Mouse (Mus musculus) frontal cortex, adult 2 months (tissue): ENCODE measurements around the gene Pfpl. TPM values are rescaled to one million over a fixed set of nuclear protein-coding genes. Genes with fewer than 3 reads are reported as not detected.

ENCODE experiments used
- DNase-seq, 2 experiments: peaks; one replicate each; pipeline ENCODE4 v3.0.0; 2022; ENCODE audit warnings: low spot score in 1 of 2; ENCODE audit errors: extremely low spot score in 1 of 2
- polyA plus RNA-seq: library from polyadenylated mRNA; depleted of rRNA; stranded (reverse); fragments of >200 nt; gene quantifications from 2 replicates; pipeline ENCODE4 v1.2.3, GENCODE M21; 2012; rRNA removed

Pfpl gene
- polyA plus RNA-seq, 1 experiment, result not detected

DNA sequence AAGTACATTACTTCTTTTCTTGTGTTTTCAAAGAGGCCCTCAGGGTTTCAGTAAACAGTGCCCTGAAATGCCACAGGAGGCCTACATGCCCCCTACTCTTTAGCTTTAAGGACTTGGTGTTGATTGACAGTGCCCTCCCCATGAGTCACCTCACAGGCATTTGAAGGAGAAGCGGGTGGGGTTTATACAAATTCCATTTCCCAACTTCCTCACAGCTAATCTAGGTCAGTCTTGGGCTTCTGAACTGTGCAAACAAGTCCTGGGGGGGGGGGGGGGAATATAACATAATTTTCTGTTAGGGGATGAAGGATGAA lies 36.0 kb downstream of the Pfpl start:
- DNase-seq, result no peak

DNA sequence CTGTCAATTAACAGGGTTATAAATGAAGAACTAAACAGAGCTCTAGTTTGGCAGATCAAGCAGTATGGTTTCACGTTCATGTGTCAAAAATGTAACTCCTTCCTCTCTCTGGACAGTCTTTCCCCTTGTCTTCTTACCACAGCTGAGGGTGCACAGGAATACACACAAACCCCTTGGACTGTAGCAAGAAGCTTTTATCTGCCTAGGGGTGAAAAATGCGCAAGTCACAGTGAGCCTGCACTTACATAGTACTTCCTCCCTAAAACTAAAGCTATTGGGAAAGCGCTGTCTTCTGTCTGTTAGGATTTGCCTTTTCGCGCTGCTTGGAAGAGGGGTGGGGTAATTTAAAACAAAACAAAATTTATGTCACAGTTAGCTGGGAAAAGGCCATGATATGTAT lies 36.4 kb downstream of the Pfpl start:
- no peak for DNase-seq

DNA sequence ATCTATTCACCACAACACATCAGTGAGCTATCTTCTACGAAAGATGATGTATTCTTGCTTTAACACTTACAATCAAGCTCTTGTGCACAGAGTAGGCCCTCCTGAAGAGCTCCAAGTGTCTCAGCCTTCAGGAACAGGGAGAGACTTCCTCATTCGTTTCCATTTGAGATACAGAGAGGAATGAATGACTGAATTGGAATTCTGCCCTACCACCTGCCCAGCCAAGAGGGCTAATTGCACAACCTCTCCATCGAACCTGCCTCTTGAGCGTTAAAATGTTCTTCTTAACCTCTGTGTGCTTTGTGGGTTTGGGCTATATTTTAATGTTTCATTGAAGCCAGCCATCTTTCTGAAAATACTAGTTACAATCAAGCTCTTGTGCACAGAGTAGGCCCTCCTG lies 37.0 kb downstream of the Pfpl start:
- DNase-seq, result no peak

DNA sequence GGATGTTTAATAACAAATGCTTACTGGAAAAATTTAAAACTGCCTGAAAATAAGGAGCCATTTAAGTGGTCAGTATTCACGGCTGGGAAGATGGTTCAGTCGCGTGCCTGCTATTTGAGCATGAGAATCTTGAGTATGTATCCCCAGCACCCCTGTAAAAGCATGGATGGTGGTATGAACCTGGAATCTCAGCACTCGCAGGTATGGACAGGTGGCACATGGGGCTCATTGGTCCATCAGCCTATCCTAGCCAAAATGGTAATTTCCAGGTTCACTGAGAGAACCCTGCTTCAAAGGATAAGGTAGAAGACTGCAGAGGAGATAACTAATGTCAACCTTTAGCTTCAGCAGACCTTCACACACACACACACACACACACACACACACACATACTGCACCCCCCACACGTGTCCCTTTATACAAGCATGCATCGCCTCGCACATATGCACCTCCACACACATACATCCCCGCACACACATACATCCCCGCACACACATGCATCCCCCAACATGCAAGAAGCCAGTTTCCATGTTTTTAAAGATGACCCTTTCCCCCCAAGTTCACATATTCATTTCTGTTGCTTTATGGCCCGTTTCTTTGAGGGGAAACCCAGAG lies 37.9 kb downstream of the Pfpl start:
- DNase-seq, result no peak

DNA sequence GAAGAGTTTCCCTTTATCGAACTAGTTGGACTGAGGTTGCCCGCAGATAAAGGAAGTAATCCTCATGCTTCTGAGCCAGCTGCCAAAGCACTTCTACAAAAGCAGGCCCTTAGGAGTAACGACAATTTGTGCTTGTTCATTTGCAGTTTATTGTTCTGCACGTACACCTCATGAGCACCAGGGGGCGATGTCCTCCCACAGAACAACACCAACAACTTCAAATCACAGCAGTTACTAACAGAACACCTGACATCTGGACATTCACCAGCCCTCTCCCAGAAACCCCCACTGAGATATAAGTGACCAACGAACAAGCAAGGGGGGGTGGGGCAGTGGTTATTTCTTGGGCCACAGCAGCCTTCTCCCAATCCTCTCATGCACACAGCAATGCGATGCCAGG lies 38.5 kb downstream of the Pfpl start:
- DNase-seq, result peak in 1 of 2 experiments; percentile 73

DNA sequence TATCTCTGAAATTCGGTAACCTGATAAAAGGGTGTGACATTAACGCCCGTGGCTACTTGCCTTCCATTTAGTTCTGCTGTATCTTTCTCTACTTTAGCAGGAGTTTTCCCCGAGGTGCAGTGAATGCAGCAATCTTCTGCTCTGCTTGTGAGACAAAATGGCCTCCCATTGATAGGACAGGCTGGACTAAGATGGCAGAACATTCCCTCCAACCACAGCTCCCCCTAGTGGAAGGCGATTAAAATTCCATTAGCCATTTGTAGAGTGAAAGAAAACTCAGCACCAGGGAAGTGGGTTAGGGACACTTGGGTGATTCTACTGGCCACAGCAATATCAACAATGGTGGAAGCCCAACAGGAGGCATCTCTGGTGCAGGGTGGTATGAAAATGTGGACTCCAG lies 39.7 kb downstream of the Pfpl start:
- no peak for DNase-seq

DNA sequence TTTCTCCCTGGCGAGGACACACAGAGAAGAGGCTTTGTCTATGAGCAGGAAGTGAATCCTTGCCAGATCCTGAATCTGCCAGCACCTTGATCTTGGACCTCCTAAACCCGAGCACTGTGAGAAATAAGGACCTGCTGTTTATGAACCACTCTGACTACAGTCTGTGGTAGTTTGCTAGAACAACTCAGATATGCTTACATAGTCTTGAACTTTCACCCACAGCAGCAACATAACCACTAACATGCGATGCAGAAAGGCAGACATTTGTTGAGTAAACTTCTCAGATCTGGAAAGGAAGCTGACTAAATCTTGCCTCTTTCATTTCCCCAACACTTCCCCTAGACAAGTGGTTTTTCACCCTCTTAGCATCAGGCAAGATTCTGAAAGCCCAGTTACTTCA lies 44.2 kb downstream of the Pfpl start:
- DNase-seq, result no peak

DNA sequence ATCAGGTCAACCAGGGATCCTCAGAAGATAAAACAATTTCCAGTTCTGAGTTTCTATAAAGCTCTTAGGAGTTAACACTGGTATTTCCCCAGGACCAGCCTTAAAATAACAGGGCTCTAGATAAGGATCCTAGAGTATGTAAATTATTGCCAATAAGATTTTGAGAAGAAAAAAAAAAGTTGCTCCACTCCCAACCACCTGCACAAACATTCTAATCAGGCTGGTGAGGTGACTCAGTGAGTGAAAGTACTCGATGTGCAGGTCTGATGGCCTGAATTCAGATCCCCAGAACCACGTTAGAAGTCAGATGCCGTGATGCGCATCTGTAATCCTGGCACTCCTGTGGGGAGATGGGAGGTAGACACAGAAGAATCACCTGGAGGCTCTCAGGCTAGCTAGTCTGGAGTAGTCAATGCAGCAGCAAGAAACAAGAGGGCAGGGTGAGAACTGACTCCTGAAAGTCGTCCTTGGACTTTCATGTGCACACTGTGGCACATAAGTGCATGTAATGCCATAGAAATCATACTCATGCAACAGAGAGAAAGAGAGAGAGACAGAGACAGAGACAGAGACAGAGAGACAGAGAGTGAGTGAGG lies 44.8 kb downstream of the Pfpl start:
- DNase-seq, result no peak

DNA sequence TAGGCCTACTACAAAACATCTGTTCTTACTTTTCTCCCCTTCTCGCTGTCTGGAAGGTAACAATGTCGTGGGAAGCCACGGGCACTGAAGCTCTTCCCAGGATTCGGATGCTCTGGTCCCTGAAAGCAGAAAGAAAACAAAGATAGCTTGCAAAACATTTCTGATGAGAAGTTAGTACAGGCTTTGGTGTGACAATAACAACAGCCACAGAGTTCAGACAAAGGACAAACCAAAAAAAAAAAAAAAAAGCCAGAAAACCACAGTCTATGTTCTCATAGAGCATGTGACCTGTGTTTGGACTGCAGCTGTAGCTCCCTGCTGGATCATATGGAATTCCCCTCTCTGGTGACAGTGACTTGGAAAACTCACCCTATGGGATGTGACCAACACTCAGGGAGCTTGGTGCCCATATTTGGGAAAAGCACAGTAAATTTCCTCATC lies 45.5 kb downstream of the Pfpl start:
- no peak for DNase-seq

DNA sequence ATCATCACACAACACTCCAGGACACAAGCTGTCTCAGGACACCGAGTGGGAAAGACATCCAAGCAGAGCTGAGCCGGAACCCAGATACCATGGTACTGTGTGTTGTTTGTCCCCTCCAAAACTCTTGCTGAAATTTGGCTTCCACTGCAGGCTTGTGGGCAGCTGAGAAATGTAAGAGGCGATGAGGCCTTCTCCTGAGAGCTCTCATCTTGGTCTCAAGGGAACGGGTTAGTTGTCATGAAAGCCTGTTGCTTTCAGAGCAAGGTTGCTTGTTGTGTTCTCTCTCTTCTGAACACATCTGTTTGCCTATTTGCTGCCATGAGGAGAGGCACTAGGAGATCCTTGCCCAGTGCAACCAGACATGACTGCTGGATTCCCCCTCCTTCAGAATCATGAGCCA lies 46.2 kb downstream of the Pfpl start:
- DNase-seq, result no peak

DNA sequence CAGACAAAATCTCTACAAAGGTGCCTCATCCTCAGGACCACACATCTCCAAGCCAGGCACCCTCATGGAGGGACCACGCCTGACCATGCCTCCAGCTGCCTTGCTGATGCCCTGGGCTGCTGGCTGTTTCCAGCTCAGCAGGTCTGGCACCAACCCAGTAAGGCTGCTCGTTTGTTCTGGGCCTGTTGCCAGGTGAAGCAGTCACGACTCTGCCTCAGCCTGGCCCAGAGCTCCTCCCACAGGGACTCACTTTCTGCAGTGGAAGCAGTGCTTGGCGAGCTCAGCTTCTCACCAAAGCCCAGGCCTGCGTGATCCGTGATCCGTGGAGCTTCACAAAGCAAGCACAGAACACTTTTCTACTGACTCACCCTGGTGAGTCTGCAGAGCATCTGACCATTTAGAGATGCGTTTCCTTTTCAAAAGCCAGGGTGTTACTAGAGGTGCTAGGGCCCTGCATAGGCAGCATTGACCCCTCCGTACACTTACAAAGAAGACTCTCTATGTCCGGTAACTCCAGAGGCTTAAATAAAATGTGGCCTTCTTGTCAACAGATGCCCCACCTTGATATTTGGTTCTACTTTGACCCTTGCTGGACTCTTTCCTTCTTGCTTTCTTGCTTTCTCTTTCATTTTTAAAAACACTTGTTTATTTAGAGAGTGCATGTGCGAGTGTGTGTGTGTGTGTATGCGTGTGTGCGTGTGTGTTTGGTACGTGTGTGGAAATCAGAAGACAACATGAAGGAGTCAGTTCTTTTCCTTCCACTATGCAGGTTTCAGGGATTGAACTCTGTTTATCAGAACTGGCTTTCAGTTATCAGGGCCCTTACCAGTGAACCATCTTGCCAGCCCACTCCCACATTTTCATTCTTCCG lies 47.9 kb downstream of the Pfpl start:
- DNase-seq, result peak; percentile 93 to 95

DNA sequence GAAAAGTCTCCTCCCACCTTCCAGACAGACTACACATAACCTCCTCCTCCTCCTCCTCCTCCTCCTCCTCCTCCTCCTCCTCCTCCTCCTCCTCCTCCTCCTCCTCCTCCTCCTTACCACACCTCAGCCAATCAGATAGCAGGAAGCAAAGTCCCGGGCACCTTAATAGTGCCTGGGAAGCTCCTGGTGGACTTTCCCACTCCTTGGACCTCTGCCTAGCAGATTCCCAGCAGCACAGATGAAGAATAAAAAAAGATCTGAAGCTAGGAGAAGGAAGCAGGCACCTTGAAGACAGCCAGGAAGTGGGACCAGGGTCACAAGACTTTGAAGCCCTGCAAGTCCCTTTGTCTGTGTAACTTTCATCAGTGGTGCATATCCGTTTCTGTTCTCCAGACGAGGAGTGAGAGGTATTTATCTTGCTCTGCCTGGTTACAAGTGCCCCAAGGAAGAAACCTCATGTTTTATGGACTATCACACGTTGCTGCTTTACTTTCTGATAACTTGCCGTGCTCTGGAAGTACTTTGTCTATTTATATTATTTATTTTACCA lies 49.1 kb downstream of the Pfpl start:
- peak in 1 of 2 experiments; percentile 43 for DNase-seq

DNA sequence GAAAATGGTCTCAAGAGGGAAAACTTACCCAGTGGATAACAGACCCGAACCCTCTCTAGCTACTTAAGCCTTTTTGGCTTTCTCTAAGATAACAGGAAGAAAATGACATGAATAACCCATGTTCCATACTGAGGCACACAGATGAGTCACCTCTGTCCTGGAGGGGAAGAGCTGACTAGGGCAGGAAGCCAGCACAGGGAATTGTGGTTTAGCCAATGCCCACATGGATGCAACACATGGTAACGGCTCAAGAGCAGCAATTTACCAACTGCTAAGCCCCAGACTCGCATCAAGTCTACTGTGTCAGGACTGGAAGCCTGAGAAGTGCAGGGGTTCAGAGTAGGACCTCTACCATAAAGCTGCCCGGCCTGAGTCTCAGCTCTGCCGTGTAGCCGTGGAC lies 50.7 kb downstream of the Pfpl start:
- no peak for DNase-seq

Other genes with a start within 250 kb of the Pfpl start
- not detected in 2 replicates for gene Olfr1431, start 227.3 kb upstream of the Pfpl start, polyA plus RNA-seq
- not detected in 2 replicates for gene Olfr1432, start 195.3 kb upstream of the Pfpl start, polyA plus RNA-seq
- gene Olfr262, start 186.2 kb upstream of the Pfpl start, polyA plus RNA-seq, result not detected in 2 replicates
- gene Olfr235, start 166.9 kb upstream of the Pfpl start, polyA plus RNA-seq, result not detected in 2 replicates
- not detected in 2 replicates for gene Olfr1434, start 148.1 kb upstream of the Pfpl start, polyA plus RNA-seq
- not detected in 2 replicates for gene Olfr1436, start 128.8 kb upstream of the Pfpl start, polyA plus RNA-seq
- gene Olfr1437, start 102.8 kb upstream of the Pfpl start, polyA plus RNA-seq, result not detected in 2 replicates
- not detected in 2 replicates for gene Olfr1438-ps1, start 92.0 kb upstream of the Pfpl start, polyA plus RNA-seq
- gene Olfr1440, start 40.6 kb upstream of the Pfpl start, polyA plus RNA-seq, result not detected in 2 replicates
- not detected in 2 replicates for gene Olfr1441, start 10.5 kb upstream of the Pfpl start, polyA plus RNA-seq
- gene Mpeg1, start 32.9 kb downstream of the Pfpl start, polyA plus RNA-seq, result 8.7 and 12.4 TPM in 2 replicates
- 19.2 and 21.1 TPM in 2 replicates for gene Dtx4, start 73.5 kb downstream of the Pfpl start, polyA plus RNA-seq
- 1.1 and 1.3 TPM in 2 replicates for gene Fam111a, start 117.8 kb downstream of the Pfpl start, polyA plus RNA-seq
- 0.14 and 0.17 TPM in 2 replicates for gene Gm4952, start 172.1 kb downstream of the Pfpl start, polyA plus RNA-seq
- gene Glyat, start 205.4 kb downstream of the Pfpl start, polyA plus RNA-seq, result not detected in 2 replicates
- gene Olfr1442, start 242.5 kb downstream of the Pfpl start, polyA plus RNA-seq, result not detected in 2 replicates